8 mouse cellular contexts compared by ENCODE assay signal in the genomic region with DNA sequence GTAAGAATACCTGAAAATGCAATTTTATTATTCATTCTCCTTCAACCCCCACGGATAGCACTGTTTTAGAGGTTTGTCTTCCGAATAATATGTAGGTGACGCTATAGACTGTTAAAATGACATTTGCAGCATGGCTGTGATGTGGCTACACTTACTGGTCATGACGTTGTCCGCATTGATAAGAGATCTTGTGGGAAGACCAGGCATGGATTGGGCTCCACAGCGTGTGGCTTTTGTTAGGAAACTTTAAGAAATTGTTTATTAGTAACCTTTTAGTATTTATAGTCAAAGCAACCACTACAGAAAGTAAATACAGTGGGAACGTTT. TPM values are rescaled to one million over a fixed set of nuclear protein-coding genes. Genes with fewer than 3 reads are reported as not detected.
DNase-seq lines count a peak whose midpoint lies in the region; ATAC-seq and TF ChIP-seq lines count a peak whose summit lies in the region.

No protein-coding gene starts in this region.

- H3K4me3 ChIP-seq in lung, adult 2 months (replicated peaks; ENCODE audit: extremely low read depth, low read depth, low read length): peak overlapping the region; percentile 51
- H3K4me3 ChIP-seq in forebrain, embryonic 15.5 days: peak overlapping the region; percentile 51
- H3K4me3 ChIP-seq in limb, embryonic 10.5 days: peak overlapping the region; percentile 76
- peak overlapping the region; percentile 67 for H3K4me3 ChIP-seq in small intestine, adult 2 months (ENCODE audit: low read depth, low read length)

- H3K27ac ChIP-seq in forebrain, embryonic 15.5 days (replicated peaks): peak overlapping the region; percentile 56
- H3K27ac ChIP-seq in limb, embryonic 10.5 days: peak overlapping the region; percentile 89
- peak overlapping the region; percentile 35; the same call in 1 of the 2 replicates for H3K27ac ChIP-seq in small intestine, adult 2 months (ENCODE audit: insufficient read depth, low read depth, low read length)

- peak overlapping the region; percentile 38 for H3K9ac ChIP-seq in forebrain, embryonic 15.5 days (replicated peaks)

- TF ChIP-seq CTCF in lung, adult 2 months (IDR thresholded peaks at IDR 0.05; ENCODE audit: insufficient read depth, low read length): no peak
- no peak for TF ChIP-seq CTCF in small intestine, adult 2 months (IDR thresholded peaks at IDR 0.05; ENCODE audit: extremely low read depth, insufficient read length, insufficient replicate concordance, low read depth, low read length)

- ATAC-seq in forebrain, embryonic 15.5 days (replicated peaks): no peak

- no peaks in the 10 kb centered on the region for H3K36me3 ChIP-seq in forebrain, embryonic 15.5 days
- peaks cover 6% of the 10 kb centered on the region; the same call in 1 of the 2 replicates for H3K36me3 ChIP-seq in limb, embryonic 10.5 days
- H3K36me3 ChIP-seq in small intestine, adult 2 months (ENCODE audit: control insufficient read depth, insufficient read depth, low read length): no peaks in the 10 kb centered on the region

- H3K4me2 ChIP-seq in forebrain, embryonic 15.5 days (replicated peaks): peak overlapping the region; percentile 97

- TF ChIP-seq POLR2A in lung, adult 2 months (IDR thresholded peaks at IDR 0.05; ENCODE audit: borderline replicate concordance, extremely low read depth, low read depth, low read length): no peak
- no peak for TF ChIP-seq POLR2A in small intestine, adult 2 months (IDR thresholded peaks at IDR 0.05; ENCODE audit: low read depth, low read length)

- no peaks in the 10 kb centered on the region for H3K9me3 ChIP-seq in forebrain, embryonic 15.5 days
- H3K9me3 ChIP-seq in limb, embryonic 10.5 days (replicated peaks): no peaks in the 10 kb centered on the region

- no peak for DNase-seq in lung, adult 2 months
- DNase-seq in lung, postnatal 14 days: no peak
- DNase-seq in limb, embryonic 10.5 days (ENCODE audit: low spot score): no peak
- no peak for DNase-seq in layer of hippocampus, adult 11-12 months (ENCODE audit: low spot score)
- no peak for DNase-seq in spleen, adult 12 weeks (ENCODE audit: low spot score)
- no peak for DNase-seq in thymus, postnatal 0 days (ENCODE audit: low spot score)

- peaks cover 11% of the 10 kb centered on the region for H3K4me1 ChIP-seq in lung, adult 2 months (ENCODE audit: control insufficient read depth, insufficient read depth, low read length)
- H3K4me1 ChIP-seq in forebrain, embryonic 15.5 days: peaks cover 29% of the 10 kb centered on the region
- peaks cover 51% of the 10 kb centered on the region for H3K4me1 ChIP-seq in limb, embryonic 10.5 days
- H3K4me1 ChIP-seq in small intestine, adult 2 months (ENCODE audit: control insufficient read depth, insufficient read depth, insufficient read length, low read length): peaks cover 20% of the 10 kb centered on the region

- WGBS in lung, adult 2 months: 14% methylated on average over 7 of the region's 7 CpGs
- WGBS in forebrain, embryonic 15.5 days: 1% methylated on average over 7 of the region's 7 CpGs
- 3% methylated on average over 7 of the region's 7 CpGs for WGBS in limb, embryonic 10.5 days
- 12% methylated on average over 7 of the region's 7 CpGs for WGBS in small intestine, adult 2 months

- H3K27me3 ChIP-seq in forebrain, embryonic 15.5 days: 0 out of 2 replicates have a peak, but pooled peaks cover 2% of the 10 kb centered on the region
- H3K27me3 ChIP-seq in limb, embryonic 10.5 days (ENCODE audit: low read depth, poor library complexity, severe bottlenecking): no peaks in the 10 kb centered on the region
- H3K27me3 ChIP-seq in small intestine, adult 2 months (ENCODE audit: control insufficient read depth, insufficient read depth, low read length): peaks cover 36% of the 10 kb centered on the region

RNA-seq across cellular contexts. Expression of a gene that starts 2.7 kb away (rescaled TPM):
- 28.4 and 31.1 TPM in 2 replicates for polyA plus RNA-seq in lung, adult 2 months (2012; rRNA removed)
- polyA plus RNA-seq in forebrain, embryonic 15.5 days (2015; fragmentation: Nextera tagmentation; extraction: Ambion mirVana): 4.6 and 5.7 TPM in 2 replicates
- 2.5 and 3.6 TPM in 2 replicates for polyA plus RNA-seq in limb, embryonic 10.5 days (2016; fragmentation: Nextera tagmentation; extraction: Ambion mirVana)
- 3.2 and 4.1 TPM in 2 replicates for polyA plus RNA-seq in small intestine, adult 2 months (2012; rRNA removed)
- 0.51 and 0.69 TPM in 2 replicates for polyA plus RNA-seq in thymus, postnatal 0 days (2015; fragmentation: Nextera tagmentation; extraction: Ambion mirVana)

RNA-seq across cellular contexts. Expression of a gene that starts 53.5 kb away (rescaled TPM):
- polyA plus RNA-seq in lung, adult 2 months (2012; rRNA removed): 24.3 and 28.2 TPM in 2 replicates
- 14.6 and 14.9 TPM in 2 replicates for polyA plus RNA-seq in forebrain, embryonic 15.5 days (2015; fragmentation: Nextera tagmentation; extraction: Ambion mirVana)
- polyA plus RNA-seq in limb, embryonic 10.5 days (2016; fragmentation: Nextera tagmentation; extraction: Ambion mirVana): 31.3 and 31.5 TPM in 2 replicates
- 6.4 and 10.3 TPM in 2 replicates for polyA plus RNA-seq in small intestine, adult 2 months (2012; rRNA removed)
- 11.2 and 16.3 TPM in 2 replicates for polyA plus RNA-seq in thymus, postnatal 0 days (2015; fragmentation: Nextera tagmentation; extraction: Ambion mirVana)

Comparison
In these comparisons a context has a peak if more than half of its experiments do, and no peak if none do; other contexts are left out.
1. H3K27ac ChIP-seq: peak in every context shown above with its lines; median percentile 89 in limb, embryonic 10.5 days; 56 in forebrain, embryonic 15.5 days; 35 in small intestine, adult 2 months.